Mouse (Mus musculus): Measurements from ENCODE around the gene Dand5.

- TF ChIP-seq CTCF (IDR thresholded peaks at IDR 0.05; ENCODE audit: low read depth) (no peak), EP300 (IDR thresholded peaks at IDR 0.05; ENCODE audit: low read depth) (no peak)
Measured at GRCm38 (mm10) chr8:84788896-84789295, 33.7 kb downstream of the Dand5 start.
